Mouse (Mus musculus) C2C12 (cell line): ENCODE measurements around the gene Eaf2. TPM values are rescaled to one million over a fixed set of nuclear protein-coding genes. Genes with fewer than 3 reads are reported as not detected.

Source experiments
- H3K27me3 ChIP-seq: one replicate; pipeline ENCODE4 v1.6.1; 2011; ENCODE audit not compliant: control insufficient read depth, insufficient read depth, insufficient read length
- H3K36me3 ChIP-seq: one replicate; pipeline ENCODE4 v1.6.1; 2011; ENCODE audit not compliant: control insufficient read depth, insufficient read depth
- H3K4me3 ChIP-seq: one replicate; pipeline ENCODE4 v1.5.1; 2011; ENCODE audit warnings: mild to moderate bottlenecking, control low read depth; ENCODE audit not compliant: poor library complexity, insufficient read depth, severe bottlenecking
- H3K79me2 ChIP-seq: one replicate; pipeline ENCODE4 v1.6.1; 2011; ENCODE audit not compliant: control insufficient read depth, insufficient read depth
- H3K79me3 ChIP-seq: one replicate; pipeline ENCODE4 v1.6.1; 2011; ENCODE audit warnings: low read depth, control low read depth
- H3ac ChIP-seq: one replicate; pipeline ENCODE3; 2011; ENCODE audit warnings: low read depth; ENCODE audit not compliant: control insufficient read depth, insufficient read length
- CEBPB ChIP-seq: IDR thresholded peaks from one replicate; pipeline ENCODE4 v1.6.1; 2011; ENCODE audit warnings: low read depth, mild to moderate bottlenecking, control low read depth, moderate library complexity
- CTCF ChIP-seq: IDR thresholded peaks from one replicate; pipeline ENCODE4 v1.5.1; 2011; ENCODE audit not compliant: control insufficient read depth, insufficient read depth, insufficient read length
- FOSL1 ChIP-seq: IDR thresholded peaks from one replicate; pipeline ENCODE4 v1.8.0; 2011; ENCODE audit warnings: mild to moderate bottlenecking, low read length; ENCODE audit not compliant: poor library complexity, insufficient read depth, severe bottlenecking
- MAX ChIP-seq: IDR thresholded peaks from one replicate; pipeline ENCODE4 v1.6.1; 2011; ENCODE audit warnings: mild to moderate bottlenecking, control low read depth
- MYOD1 ChIP-seq: IDR thresholded peaks from one replicate; pipeline ENCODE4 v1.6.1; 2011; ENCODE audit warnings: low read depth; ENCODE audit not compliant: control insufficient read depth, insufficient read length
- MYOG ChIP-seq: IDR thresholded peaks from one replicate; pipeline ENCODE4 v1.6.1; 2011; ENCODE audit not compliant: control insufficient read depth, insufficient read length; ENCODE audit errors: extremely low read depth
- USF1 ChIP-seq: IDR thresholded peaks from one replicate; pipeline ENCODE4 v1.6.1; 2011; ENCODE audit warnings: low read depth, mild to moderate bottlenecking, control low read depth, moderate library complexity
- microRNA-seq: library from miRNA; unstranded; fragments of <30 nt; microRNA quantifications from one replicate; pipeline ENCODE4, GENCODE M21; 2019; ENCODE audit warnings: borderline microRNAs expressed
- polyA plus RNA-seq: library from polyadenylated mRNA; unstranded; fragments of >200 nt; fragmentation: generic; extraction: Trizol; gene quantifications from one replicate; pipeline ENCODE4 v1.2.1, GENCODE M21; 2012; ENCODE audit warnings: missing spikeins

Gene Eaf2
- polyA plus RNA-seq, 1 experiment = 0.67 TPM

DNA sequence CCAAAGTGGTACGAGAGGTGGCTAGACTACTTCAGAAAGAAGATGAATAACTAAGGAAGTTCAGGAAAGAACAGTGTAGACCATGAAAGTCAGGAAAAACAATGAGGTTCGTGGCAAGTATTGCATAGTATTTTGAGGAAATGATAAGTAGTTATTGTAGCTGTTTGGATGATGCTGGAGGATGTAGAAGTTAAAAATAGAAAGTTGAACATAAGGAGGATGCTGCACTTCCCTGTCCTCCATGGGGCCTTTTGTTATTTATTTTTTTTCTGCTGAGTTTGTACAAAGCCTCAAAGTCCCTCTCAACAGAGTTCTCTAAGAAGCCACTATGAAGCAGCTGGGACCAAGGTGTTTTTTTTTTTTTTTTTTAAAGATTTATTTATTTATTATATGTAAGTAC, 127.0 kb downstream of the Eaf2 start:
- Histone ChIP-seq H3K79me3 (no peaks in the 10 kb centered on the region), H3ac (no peak overlapping the region), H3K27me3 (no peaks in the 10 kb centered on the region), H3K4me3 (no peak overlapping the region), H3K79me2 (no peaks in the 10 kb centered on the region), H3K36me3 (no peaks in the 10 kb centered on the region)
- TF ChIP-seq MAX = no peak
- no peak for TF ChIP-seq MYOD1
- TF ChIP-seq FOSL1 = no peak
- TF ChIP-seq CEBPB = no peak
- TF ChIP-seq USF1 = no peak
- TF ChIP-seq MYOG = no peak
- TF ChIP-seq CTCF = no peak

DNA sequence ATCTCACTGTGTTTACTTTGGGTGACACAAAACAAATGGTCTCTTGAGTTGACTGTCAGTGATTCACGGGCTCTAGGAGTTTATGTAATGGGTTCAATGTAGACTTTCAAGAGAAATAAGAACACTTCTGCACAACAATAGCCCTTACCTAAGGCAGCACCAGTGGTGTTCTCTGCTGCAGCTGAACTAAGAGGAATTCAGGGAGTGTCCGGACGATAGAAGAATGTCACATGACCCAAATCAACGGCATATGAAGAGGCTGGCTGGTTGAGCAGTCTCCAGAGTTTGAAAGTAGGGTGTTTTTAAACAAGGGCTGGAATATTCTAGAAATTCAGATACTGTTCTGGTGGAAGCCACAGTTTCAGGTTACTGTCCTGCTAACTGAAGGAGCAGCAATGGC, 127.7 kb downstream of the Eaf2 start:
- Histone ChIP-seq H3K27me3 (no peaks in the 10 kb centered on the region), H3K4me3 (no peak overlapping the region), H3ac (no peak overlapping the region), H3K36me3 (no peaks in the 10 kb centered on the region), H3K79me3 (no peaks in the 10 kb centered on the region), H3K79me2 (no peaks in the 10 kb centered on the region)
- TF ChIP-seq CTCF = no peak
- TF ChIP-seq MAX = no peak
- TF ChIP-seq USF1 = no peak
- no peak for TF ChIP-seq MYOD1

DNA sequence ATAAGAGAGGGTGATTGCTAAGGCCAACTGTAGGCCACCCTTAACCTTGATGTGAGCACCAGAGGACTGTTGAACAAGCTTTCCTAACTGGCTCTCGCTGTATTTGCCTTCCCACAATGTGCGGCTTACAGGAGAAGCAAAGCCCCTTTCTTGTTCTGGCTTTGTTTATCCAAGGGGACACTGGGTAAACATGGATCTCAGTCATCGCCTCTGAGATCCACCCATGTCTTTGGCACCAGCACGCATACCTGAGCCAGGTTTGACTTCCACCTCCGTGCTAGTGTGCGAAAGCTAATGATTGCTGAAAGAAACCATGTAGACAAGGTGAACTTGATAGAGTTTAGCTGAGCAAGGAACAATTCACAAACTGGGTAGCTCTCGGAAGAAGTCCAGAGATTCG, 131.2 kb downstream of the Eaf2 start:
- Histone ChIP-seq H3K36me3 (no peaks in the 10 kb centered on the region), H3K27me3 (no peaks in the 10 kb centered on the region), H3K79me3 (no peaks in the 10 kb centered on the region), H3K79me2 (no peaks in the 10 kb centered on the region), H3K4me3 (no peak overlapping the region), H3ac (no peak overlapping the region)
- TF ChIP-seq MYOD1 (no peak), USF1 (no peak), CEBPB (no peak), MYOG (no peak), FOSL1 (no peak), MAX (no peak), CTCF (no peak)

Small RNA genes within 50 kb of the gene (microRNA-seq; reads per million reads assigned to microRNA genes)
- gene Gm22617 = not detected

Other genes starting within 250 kb of the Eaf2 start
- not detected for gene Cd86, start 208.9 kb downstream of the Eaf2 start, polyA plus RNA-seq
- gene Ildr1, start 181.0 kb downstream of the Eaf2 start, polyA plus RNA-seq = not detected
- gene Slc15a2, start 90.0 kb downstream of the Eaf2 start, polyA plus RNA-seq = not detected
- 3.4 TPM for gene Iqcb1, start 46.6 kb downstream of the Eaf2 start, polyA plus RNA-seq
- gene Golgb1, start 137 bp upstream of the Eaf2 start, polyA plus RNA-seq = 9.4 TPM
- gene Hcls1, start 60.0 kb upstream of the Eaf2 start, polyA plus RNA-seq = not detected
- 0.02 TPM for gene Fbxo40, start 115.5 kb upstream of the Eaf2 start, polyA plus RNA-seq
- 2.5 TPM for gene Polq, start 136.8 kb upstream of the Eaf2 start, polyA plus RNA-seq